Mouse (Mus musculus) cerebellum, adult 2 months (tissue): ENCODE data around the gene Adam15. TPM values are rescaled to one million over a fixed set of nuclear protein-coding genes. Genes with fewer than 3 reads are reported as not detected.

Experiments used
- DNase-seq, 2 experiments: peaks; one replicate each; pipeline ENCODE4 v3.0.0; 2021
- H3K27ac ChIP-seq: fragments of 200-500 bp; 2 replicates; pipeline ENCODE4 v1.5.1; 2012; ENCODE audit warnings: low read length, control low read depth, inconsistent platforms; ENCODE audit not compliant: insufficient read depth
- H3K27me3 ChIP-seq: fragments of 200-500 bp; 2 replicates; pipeline ENCODE4 v1.6.1; 2012; ENCODE audit warnings: inconsistent platforms, mild to moderate bottlenecking, low read length, moderate library complexity; ENCODE audit not compliant: control insufficient read depth, insufficient read depth
- H3K4me1 ChIP-seq: fragments of 200-500 bp; 2 replicates; pipeline ENCODE4 v1.6.1; 2011; ENCODE audit warnings: low read length; ENCODE audit not compliant: control insufficient read depth, insufficient read depth
- H3K4me3 ChIP-seq: fragments of 200-500 bp; replicated peaks from 2 replicates; pipeline ENCODE3; 2011; ENCODE audit warnings: mild to moderate bottlenecking, low read depth, low read length, control low read depth; ENCODE audit not compliant: insufficient read depth
- CTCF ChIP-seq: fragments of 200-500 bp; IDR thresholded peaks from 2 replicates; pipeline ENCODE4 v1.5.1; 2011; ENCODE audit warnings: low read depth, mild to moderate bottlenecking, control low read depth, low read length, moderate library complexity, borderline replicate concordance; ENCODE audit not compliant: insufficient read depth
- POLR2A ChIP-seq: fragments of 200-500 bp; IDR thresholded peaks from 2 replicates; pipeline ENCODE4 v1.6.1; 2011; ENCODE audit warnings: low read length, control low read depth, borderline replicate concordance; ENCODE audit not compliant: insufficient read depth
- WGBS: fragments of 180-500 bp; shearing (Covaris S2); methylation state at CpG from one replicate; pipeline ENCODE4 v1.1.7; 2018; 5-methylcytosine and 5-hydroxymethylcytosine counted together
- polyA plus RNA-seq: library from polyadenylated mRNA; depleted of rRNA; stranded (reverse); fragments of >200 nt; gene quantifications from 2 replicates; pipeline ENCODE4 v1.2.3, GENCODE M21; 2012

The Adam15 gene
- polyA plus RNA-seq, 1 experiment = 142 TPM

DNA sequence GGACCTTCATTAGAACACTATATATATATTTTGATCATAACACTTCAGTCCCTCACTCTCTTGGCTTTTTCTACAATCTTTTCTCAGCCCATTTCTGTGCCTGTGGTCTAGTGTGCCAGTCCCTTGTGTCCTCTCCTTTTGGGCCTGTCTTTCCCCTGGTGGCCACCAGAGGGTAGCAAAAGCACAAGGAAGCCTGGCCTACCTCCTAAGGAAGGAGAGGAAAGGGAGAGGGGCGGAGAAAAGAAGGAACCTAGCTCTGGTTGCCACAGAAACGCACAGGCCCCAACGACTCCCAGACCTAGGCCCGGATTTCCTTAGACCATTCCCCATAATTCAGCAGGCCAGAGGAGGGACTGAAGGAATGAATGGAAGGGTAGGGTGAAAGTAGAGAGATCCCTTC, 33.0 kb downstream of the Adam15 start:
- peak; percentile 83 to 89 for DNase-seq
- Histone ChIP-seq H3K4me3 (no peak overlapping the region), H3K27me3 (peaks cover 6% of the 10 kb centered on the region; the same call in 1 of the 2 replicates), H3K27ac (no peak overlapping the region), H3K4me1 (peaks cover 12% of the 10 kb centered on the region)
- WGBS = 4% methylated on average over 4 of the region's 4 CpGs
- TF ChIP-seq CTCF (peak; percentile 87), POLR2A (no peak)

DNA sequence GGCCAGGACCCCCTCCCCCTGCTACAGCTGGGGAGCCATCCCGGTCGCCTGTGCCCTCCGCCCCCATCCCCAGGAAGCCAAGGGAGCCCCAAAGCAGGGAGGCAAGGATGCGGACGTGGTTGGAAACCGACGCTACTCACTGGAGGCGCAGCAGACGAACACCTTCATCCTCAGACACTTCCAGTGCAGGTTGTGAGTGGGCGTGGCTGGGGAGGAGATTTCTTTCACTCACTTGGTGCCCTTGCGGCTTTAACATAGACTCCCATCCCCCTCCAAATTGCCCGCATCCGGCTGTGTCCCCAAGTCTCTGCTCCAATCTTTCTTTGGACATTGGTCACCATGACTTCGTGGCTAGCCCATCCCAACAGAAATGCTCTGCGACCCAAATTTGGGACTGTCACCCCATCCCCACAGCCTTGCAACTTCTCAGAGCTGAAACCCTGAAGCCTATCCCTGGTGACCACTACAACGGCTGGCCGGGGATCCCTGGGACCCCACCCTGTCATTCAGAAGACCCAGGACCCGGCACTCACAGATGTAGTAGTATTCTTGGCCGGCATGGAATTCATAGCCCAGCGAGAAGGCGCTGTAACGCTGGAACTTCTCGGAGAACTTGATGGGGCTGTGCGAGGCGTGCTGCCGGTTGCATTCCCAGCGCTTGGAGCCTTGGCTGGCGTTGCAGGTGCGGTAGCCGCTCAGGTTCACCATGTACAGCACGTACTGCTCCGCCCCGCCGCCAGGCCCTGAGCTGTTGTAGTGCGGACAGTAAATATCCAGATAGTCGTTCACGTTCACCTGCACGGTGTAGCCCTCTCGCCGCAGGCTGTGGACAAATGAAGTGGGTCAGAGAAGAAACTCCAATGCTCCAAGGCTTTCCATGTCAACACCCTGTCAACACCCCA, 33.6 kb downstream of the Adam15 start:
- peak overlapping the region; percentile 13 for H3K4me3 ChIP-seq
- 14% methylated on average over 40 of the region's 40 CpGs for WGBS
- TF ChIP-seq POLR2A (no peak), CTCF (no peak)
- peaks cover 8% of the 10 kb centered on the region for H3K4me1 ChIP-seq
- DNase-seq = peak in 1 of 2 experiments; percentile 37
- no peak overlapping the region for H3K27ac ChIP-seq
- peaks cover 5% of the 10 kb centered on the region; the same call in 1 of the 2 replicates for H3K27me3 ChIP-seq

DNA sequence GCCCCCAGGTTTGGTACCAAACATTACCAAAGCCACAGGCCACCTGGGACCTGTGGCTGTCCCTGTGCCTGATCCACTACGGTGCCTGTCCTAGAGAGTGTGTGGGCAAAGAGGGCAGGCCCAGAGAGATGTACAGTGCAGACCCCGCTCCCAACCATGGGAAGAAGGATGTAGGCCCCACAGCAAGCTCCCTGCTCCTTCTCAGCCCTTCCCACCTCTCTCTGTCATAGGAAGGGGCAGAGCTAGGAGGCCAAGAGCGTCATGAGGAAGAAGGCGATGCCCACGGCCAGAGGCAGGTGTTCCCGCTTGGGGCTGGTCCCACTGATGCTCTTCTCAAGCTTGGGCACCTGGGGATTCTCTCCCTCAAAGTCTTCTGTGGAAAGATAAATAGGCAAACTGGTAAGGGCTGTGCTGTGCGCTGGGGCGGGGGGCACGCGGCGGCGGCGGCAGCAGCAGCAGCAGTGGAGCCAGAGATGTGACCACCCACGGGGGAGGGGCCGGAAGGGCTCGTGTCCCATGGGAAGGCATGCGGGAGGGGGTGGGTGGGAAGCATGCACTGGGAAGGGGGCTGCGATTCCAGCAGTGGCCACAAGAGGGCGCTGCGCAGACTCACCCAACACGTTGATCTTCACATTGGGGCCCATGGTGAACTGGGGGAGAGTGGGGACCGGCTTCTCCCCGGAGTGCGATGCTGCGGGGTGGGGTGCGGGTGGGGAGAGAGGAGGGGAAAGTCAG, 34.4 kb downstream of the Adam15 start:
- DNase-seq = peak; percentile 58 to 75
- WGBS = 7% methylated on average over 26 of the region's 26 CpGs
- TF ChIP-seq CTCF (peak; percentile 74), POLR2A (no peak)
- H3K4me3 ChIP-seq = no peak overlapping the region
- H3K27ac ChIP-seq = no peak overlapping the region
- H3K4me1 ChIP-seq = peaks cover 5% of the 10 kb centered on the region
- H3K27me3 ChIP-seq = peaks cover 2% of the 10 kb centered on the region; the same call in 1 of the 2 replicates

DNA sequence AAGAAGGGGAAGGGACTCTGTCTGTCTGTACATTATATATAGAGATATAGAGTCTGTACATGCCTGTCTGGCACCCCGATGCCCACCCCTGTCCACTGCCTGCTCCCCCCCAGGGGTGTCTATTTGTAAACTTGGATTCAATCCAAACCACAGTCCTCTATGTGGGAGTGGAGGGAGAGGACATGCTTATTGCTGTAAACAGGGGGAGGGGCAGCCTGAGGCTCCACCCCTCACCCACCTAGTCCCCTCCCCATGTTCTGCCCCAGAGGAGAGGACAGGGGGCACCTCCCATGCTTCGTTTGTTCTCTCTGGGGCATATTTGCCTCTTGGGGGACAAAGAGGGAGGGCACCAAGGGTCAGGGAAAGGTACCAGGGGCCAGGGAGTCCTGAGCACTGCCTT, 35.0 kb downstream of the Adam15 start:
- H3K27ac ChIP-seq = no peak overlapping the region
- no peak overlapping the region for H3K4me3 ChIP-seq
- 28% methylated on average over 2 of the region's 2 CpGs for WGBS

DNA sequence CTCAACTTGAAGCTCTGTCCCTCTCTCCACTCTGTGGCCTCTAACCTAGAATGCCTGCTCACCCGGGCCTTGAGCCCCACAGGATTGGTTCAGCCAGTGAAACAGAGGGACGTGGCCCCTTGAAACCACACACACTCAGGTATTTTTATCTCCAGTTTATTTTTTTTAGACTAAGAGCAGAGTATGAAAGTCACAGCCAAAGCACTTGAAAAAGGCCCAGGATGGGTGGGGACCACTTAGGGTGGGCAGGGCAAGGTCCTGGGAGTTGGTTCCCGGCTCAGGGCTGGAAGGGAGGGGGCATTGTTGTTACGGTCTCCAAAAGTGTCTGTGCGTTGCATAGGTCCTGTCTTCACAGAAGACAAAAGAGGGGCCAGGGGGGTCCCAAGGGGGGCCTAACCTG, 35.5 kb downstream of the Adam15 start:
- H3K27ac ChIP-seq = no peak overlapping the region
- no peak overlapping the region for H3K4me3 ChIP-seq
- peaks cover 5% of the 10 kb centered on the region; the same call in 1 of the 2 replicates for H3K4me1 ChIP-seq
- no peaks in the 10 kb centered on the region for H3K27me3 ChIP-seq
- no peak for DNase-seq
- WGBS = 80% methylated on average over 5 of the region's 5 CpGs
- TF ChIP-seq CTCF = no peak
- no peak for TF ChIP-seq POLR2A

More for the DNA sequence above, 35.0 kb downstream of the Adam15 start:
- no peak for DNase-seq
- peaks cover 5% of the 10 kb centered on the region; the same call in 1 of the 2 replicates for H3K4me1 ChIP-seq
- TF ChIP-seq POLR2A (no peak), CTCF (no peak)
- H3K27me3 ChIP-seq = no peaks in the 10 kb centered on the region; the same call in 1 of the 2 replicates

DNA sequence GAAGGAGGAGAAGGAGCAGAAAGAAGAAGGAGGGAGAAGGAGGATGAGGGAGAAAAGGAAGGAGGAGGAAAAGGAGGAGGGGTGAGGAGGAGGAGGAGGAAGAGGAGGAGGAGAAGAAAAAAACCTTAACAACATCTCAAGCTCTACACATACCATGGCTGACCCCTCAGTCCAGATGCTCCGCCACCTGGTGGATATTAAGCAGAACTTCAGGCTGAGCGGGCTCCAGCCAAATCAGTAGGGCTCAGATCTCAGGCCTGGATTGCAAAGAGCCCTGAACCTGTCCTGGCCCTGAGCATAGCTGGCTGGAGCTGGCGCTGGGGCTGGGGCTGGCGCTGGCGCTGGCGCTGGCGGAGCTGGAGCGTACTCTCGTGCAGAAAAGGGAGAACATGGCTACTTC, 41.7 kb downstream of the Adam15 start:
- Histone ChIP-seq H3K4me1 (no peaks in the 10 kb centered on the region), H3K27me3 (no peaks in the 10 kb centered on the region), H3K4me3 (no peak overlapping the region), H3K27ac (no peak overlapping the region)
- DNase-seq = peak; percentile 63 to 65
- TF ChIP-seq POLR2A (no peak), CTCF (peak; percentile 89)
- 2% methylated on average over 9 of the region's 9 CpGs for WGBS

DNA sequence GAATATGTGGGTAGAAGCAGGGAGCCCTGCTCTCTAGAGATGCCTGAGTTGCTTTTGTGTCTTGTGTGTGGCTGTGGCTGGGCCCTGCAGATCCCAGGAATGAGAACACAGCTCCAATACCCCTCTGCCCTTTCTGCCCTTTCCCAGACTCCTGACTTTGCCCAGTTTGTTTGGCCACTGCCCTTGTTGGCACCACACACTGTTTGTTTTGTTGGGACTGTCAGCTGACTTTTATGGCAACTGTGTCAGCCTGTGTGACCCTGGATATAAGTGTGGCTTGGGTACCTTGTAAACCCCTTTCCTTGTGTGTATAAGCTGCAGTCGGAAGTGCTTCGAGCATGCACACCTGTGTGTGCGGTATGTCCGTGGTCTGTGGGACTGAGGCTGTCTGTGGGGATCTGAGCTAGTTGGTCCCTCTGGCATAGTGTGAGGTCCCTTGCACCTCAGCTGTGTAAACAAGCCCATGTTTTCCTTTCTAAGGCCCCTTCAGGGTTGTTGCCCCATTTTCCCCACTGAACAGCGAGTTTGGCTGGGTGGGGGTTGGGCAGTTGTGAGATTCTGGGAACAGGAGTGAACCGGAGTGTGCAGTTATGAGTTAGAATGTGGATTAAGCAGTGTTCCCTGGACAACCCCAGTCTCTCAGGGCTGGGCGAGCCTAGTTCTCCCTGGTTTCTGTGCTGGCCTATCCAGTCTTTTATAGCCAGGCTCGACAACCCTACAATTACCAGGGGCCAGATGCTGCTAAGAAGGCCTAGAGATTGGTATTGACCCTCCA, 44.1 kb downstream of the Adam15 start:
- no peak for DNase-seq
- Histone ChIP-seq H3K27me3 (no peaks in the 10 kb centered on the region), H3K4me1 (no peaks in the 10 kb centered on the region), H3K27ac (no peak overlapping the region), H3K4me3 (no peak overlapping the region)
- WGBS = 83% methylated on average over 8 of the region's 8 CpGs
- TF ChIP-seq POLR2A (no peak), CTCF (no peak)
